In genomic region chr11:119189319-119189718, GRCm38 (mm10) we compare ENCODE assay signal across 32 mouse cellular contexts. TPM values are rescaled to one million over a fixed set of nuclear protein-coding genes. Genes with fewer than 3 reads are reported as not detected.
"Had no signal": no experiment of that assay in that cellular context is flagged by ENCODE, and none has a peak within 500 bp of the region (broad histone marks: within the 10 kb centered on the region; RNA-seq: fewer than 3 reads in every experiment).

No protein-coding gene starts in this region.

- H3K4me2 ChIP-seq: limb, embryonic 12.5 days; limb, embryonic 13.5 days; limb, embryonic 15.5 days; liver, embryonic 11.5 days; liver, embryonic 12.5 days; liver, embryonic 13.5 days; liver, embryonic 15.5 days; lung, embryonic 14.5 days; lung, embryonic 15.5 days; midbrain, embryonic 11.5 days; midbrain, embryonic 12.5 days; midbrain, embryonic 13.5 days; midbrain, embryonic 15.5 days had no signal

- H3K9me3 ChIP-seq: limb, embryonic 10.5 days; limb, embryonic 12.5 days; limb, embryonic 13.5 days; limb, embryonic 15.5 days; liver, embryonic 12.5 days; liver, embryonic 13.5 days; liver, embryonic 15.5 days; lung, embryonic 15.5 days; megakaryocyte, embryonic 14.5 days; midbrain, embryonic 10.5 days; midbrain, embryonic 12.5 days; midbrain, embryonic 13.5 days; midbrain, embryonic 15.5 days; neural tube, embryonic 12.5 days had no signal

- ATAC-seq: liver, embryonic 12.5 days; liver, postnatal 0 days; lung, postnatal 0 days; midbrain, embryonic 15.5 days had no signal

- DNase-seq: left cerebral cortex, postnatal 4 days; liver; liver, embryonic 13.5 days; liver, postnatal 0 days; lung, adult 18-20 months; lung, adult 2 months; lung, embryonic 14.5 days; lung, postnatal 10 days; lung, postnatal 14 days; lung, postnatal 36 days; midbrain, embryonic 14.5 days had no signal

- H3K36me3 ChIP-seq: limb, embryonic 15.5 days; liver, embryonic 12.5 days; liver, embryonic 13.5 days; liver, embryonic 15.5 days; lung, embryonic 15.5 days; midbrain, embryonic 12.5 days; midbrain, embryonic 13.5 days; midbrain, embryonic 15.5 days; neural tube, embryonic 12.5 days had no signal

- H3K27ac ChIP-seq: left cerebral cortex, adult 2 months; limb, embryonic 10.5 days; limb, embryonic 13.5 days; liver, embryonic 12.5 days; liver, embryonic 13.5 days; liver, embryonic 14.5 days; liver, embryonic 15.5 days; lung, embryonic 15.5 days; macrophage; midbrain, embryonic 12.5 days; neural tube, embryonic 12.5 days had no signal

- H3K9ac ChIP-seq: limb, embryonic 12.5 days; limb, embryonic 13.5 days; limb, embryonic 15.5 days; liver, embryonic 12.5 days; liver, embryonic 13.5 days; liver, embryonic 14.5 days; liver, embryonic 15.5 days; liver, postnatal 0 days; lung, embryonic 14.5 days; lung, embryonic 15.5 days; midbrain, embryonic 15.5 days had no signal

- H3K4me3 ChIP-seq: left cerebral cortex, adult 2 months; limb, embryonic 10.5 days; limb, embryonic 12.5 days; limb, embryonic 13.5 days; limb, embryonic 15.5 days; liver, embryonic 12.5 days; liver, embryonic 13.5 days; liver, embryonic 15.5 days; lung, embryonic 15.5 days; megakaryocyte, embryonic 14.5 days; midbrain, embryonic 10.5 days; midbrain, embryonic 12.5 days; midbrain, embryonic 13.5 days; midbrain, embryonic 15.5 days; myocyte; neural tube, embryonic 12.5 days had no signal

- H3K27me3 ChIP-seq: limb, embryonic 12.5 days; limb, embryonic 13.5 days; limb, embryonic 15.5 days; liver, embryonic 13.5 days; liver, embryonic 15.5 days; lung, embryonic 15.5 days; midbrain, embryonic 12.5 days; midbrain, embryonic 13.5 days; midbrain, embryonic 15.5 days; neural tube, embryonic 12.5 days had no signal

RNA-seq across cellular contexts. Expression of gene Ccdc40, which starts 39.1 kb away (rescaled TPM):
- polyA plus RNA-seq: liver, adult 2 months had no signal
